ENCODE assay signal across 9 mouse cellular contexts in the genomic region with DNA sequence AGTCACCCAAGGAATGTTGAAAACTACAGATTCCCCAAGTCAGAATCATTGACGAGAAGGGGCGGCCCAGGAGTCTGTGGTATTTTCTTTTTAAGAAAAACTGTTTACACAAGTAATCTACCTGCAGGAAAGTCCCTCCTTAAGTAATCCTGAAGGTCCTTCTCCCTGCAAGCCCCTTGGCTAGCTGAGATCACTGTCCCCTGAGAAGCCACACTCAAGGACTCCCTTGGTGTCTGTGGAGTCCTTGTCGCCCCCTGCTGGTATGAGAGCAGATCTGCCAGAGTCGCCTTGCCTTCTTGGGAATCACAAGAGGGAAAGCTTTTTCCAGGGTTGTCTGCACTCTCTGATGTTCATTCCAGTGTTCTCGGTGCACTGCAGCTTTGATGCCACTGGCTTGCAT. TPM values are rescaled to one million over a fixed set of nuclear protein-coding genes. Genes with fewer than 3 reads are reported as not detected.
DNase-seq lines count a peak whose midpoint lies in the region; ATAC-seq and TF ChIP-seq lines count a peak whose summit lies in the region.
"Had no signal": no experiment of that assay in that cellular context is flagged by ENCODE, and none has a peak within 500 bp of the region (broad histone marks: within the 10 kb centered on the region; RNA-seq: fewer than 3 reads in every experiment).

No protein-coding gene starts in this region.

- H3K36me3 ChIP-seq in midbrain, embryonic 10.5 days, result no peaks in the 10 kb centered on the region
- H3K36me3 ChIP-seq in midbrain, embryonic 15.5 days (replicated peaks), result no peaks in the 10 kb centered on the region
- no peaks in the 10 kb centered on the region for H3K36me3 ChIP-seq in kidney, embryonic 15.5 days
- H3K36me3 ChIP-seq in liver, adult 2 months (ENCODE audit: control insufficient read depth, insufficient read depth, low read length), result no peaks in the 10 kb centered on the region
- H3K36me3 ChIP-seq: embryonic facial prominence, embryonic 15.5 days had no signal

- no peaks in the 10 kb centered on the region for H3K27me3 ChIP-seq in midbrain, embryonic 10.5 days (ENCODE audit: low read depth, poor library complexity, severe bottlenecking)
- H3K27me3 ChIP-seq in midbrain, embryonic 15.5 days (replicated peaks), result no peaks in the 10 kb centered on the region
- H3K27me3 ChIP-seq in kidney, embryonic 15.5 days, result no peaks in the 10 kb centered on the region
- no peaks in the 10 kb centered on the region for H3K27me3 ChIP-seq in liver, adult 2 months (ENCODE audit: control insufficient read depth, insufficient read depth, low read length)
- H3K27me3 ChIP-seq: embryonic facial prominence, embryonic 15.5 days had no signal

- DNase-seq in midbrain, embryonic 10.5 days (ENCODE audit: low spot score), result peak; percentile 69
- peak; percentile 82 for DNase-seq in brain, embryonic 14.5 days (ENCODE audit: low read depth)
- peak; percentile 80 for DNase-seq in gastrocnemius, adult 18-20 months (ENCODE audit: low spot score)
- DNase-seq in liver, adult 2 months (ENCODE audit: extremely low read depth, low read depth, low spot score), result peak; percentile 57
- peak; percentile 31 for DNase-seq in ovary, adult 18-20 months (ENCODE audit: low spot score)
- peak; percentile 24 for DNase-seq in thymus, postnatal 14 days

- no peak for ATAC-seq in midbrain, embryonic 15.5 days (replicated peaks)
- 0 out of 2 replicates have a peak, but pooled peaks have one; percentile 44 for ATAC-seq in kidney, embryonic 15.5 days (replicated peaks; ENCODE audit: low FRiP score)

- H3K9ac ChIP-seq in midbrain, embryonic 15.5 days, result no peak overlapping the region
- H3K9ac ChIP-seq in kidney, embryonic 15.5 days, result no peak overlapping the region
- H3K9ac ChIP-seq in liver, adult 2 months (ENCODE audit: low read depth, low read length), result no peak overlapping the region
- H3K9ac ChIP-seq: embryonic facial prominence, embryonic 15.5 days had no signal

- H3K27ac ChIP-seq in midbrain, embryonic 10.5 days (replicated peaks), result no peak overlapping the region
- no peak overlapping the region for H3K27ac ChIP-seq in midbrain, embryonic 15.5 days
- H3K27ac ChIP-seq in kidney, embryonic 15.5 days, result no peak overlapping the region
- no peak overlapping the region for H3K27ac ChIP-seq in liver, adult 2 months (replicated peaks; ENCODE audit: insufficient read depth, low read depth, low read length)
- H3K27ac ChIP-seq: embryonic facial prominence, embryonic 15.5 days had no signal

- H3K4me1 ChIP-seq in midbrain, embryonic 10.5 days, result peaks cover 6% of the 10 kb centered on the region; the same call in 1 of the 2 replicates
- no peaks in the 10 kb centered on the region for H3K4me1 ChIP-seq in midbrain, embryonic 15.5 days
- peaks cover 25% of the 10 kb centered on the region for H3K4me1 ChIP-seq in kidney, embryonic 15.5 days
- peaks cover 10% of the 10 kb centered on the region for H3K4me1 ChIP-seq in liver, adult 2 months (ENCODE audit: control insufficient read depth, insufficient read depth, low read length)
- H3K4me1 ChIP-seq: embryonic facial prominence, embryonic 15.5 days had no signal

- no peaks in the 10 kb centered on the region for H3K9me3 ChIP-seq in midbrain, embryonic 10.5 days (replicated peaks)
- H3K9me3 ChIP-seq in midbrain, embryonic 15.5 days, result no peaks in the 10 kb centered on the region
- H3K9me3 ChIP-seq in kidney, embryonic 15.5 days (replicated peaks), result no peaks in the 10 kb centered on the region
- H3K9me3 ChIP-seq: embryonic facial prominence, embryonic 15.5 days had no signal

- H3K4me3 ChIP-seq in midbrain, embryonic 10.5 days, result no peak overlapping the region
- no peak overlapping the region for H3K4me3 ChIP-seq in midbrain, embryonic 15.5 days
- no peak overlapping the region for H3K4me3 ChIP-seq in kidney, embryonic 15.5 days (replicated peaks)
- H3K4me3 ChIP-seq in liver, adult 2 months (ENCODE audit: insufficient read depth, low read depth, low read length), result no peak overlapping the region
- H3K4me3 ChIP-seq: embryonic facial prominence, embryonic 15.5 days had no signal

- 46% methylated on average over 5 of the region's 5 CpGs for WGBS in midbrain, embryonic 10.5 days
- 45% methylated on average over 5 of the region's 5 CpGs for WGBS in midbrain, embryonic 15.5 days
- 41% methylated on average over 5 of the region's 5 CpGs for WGBS in kidney, embryonic 15.5 days
- 44% methylated on average over 5 of the region's 5 CpGs for WGBS in liver, adult 2 months

- no peak overlapping the region for H3K4me2 ChIP-seq in midbrain, embryonic 15.5 days
- no peak overlapping the region for H3K4me2 ChIP-seq in kidney, embryonic 15.5 days
- H3K4me2 ChIP-seq: embryonic facial prominence, embryonic 15.5 days had no signal

- peak; percentile 83 for TF ChIP-seq CTCF in brain, embryonic 14.5 days (IDR thresholded peaks at IDR 0.05; ENCODE audit: borderline replicate concordance, extremely low read depth, insufficient read depth, insufficient read length)
- peak; percentile 93 for TF ChIP-seq CTCF in liver, adult 2 months (IDR thresholded peaks at IDR 0.05; ENCODE audit: low read depth, low read length)

- no peaks in the 10 kb centered on the region for H3K79me2 ChIP-seq in liver, adult 2 months (ENCODE audit: control insufficient read depth, insufficient read depth, low read length)

- TF ChIP-seq POLR2A in brain, embryonic 14.5 days (IDR thresholded peaks at IDR 0.05; ENCODE audit: borderline replicate concordance, extremely low read depth, insufficient read depth, insufficient read length, poor library complexity, severe bottlenecking), result no peak
- TF ChIP-seq POLR2A in liver, adult 2 months (IDR thresholded peaks at IDR 0.05; ENCODE audit: extremely low read depth, insufficient read depth, low read length), result no peak

RNA-seq across cellular contexts. Expression of a gene that starts 45.7 kb away (rescaled TPM):
- 440 and 527 TPM in 2 replicates for polyA plus RNA-seq in midbrain, embryonic 10.5 days (2016; fragmentation: Nextera tagmentation; extraction: Ambion mirVana)
- 63.0 and 66.4 TPM in 2 replicates for polyA plus RNA-seq in midbrain, embryonic 15.5 days (2015; fragmentation: Nextera tagmentation; extraction: Ambion mirVana)
- 94.3 and 204 TPM in 2 replicates for polyA plus RNA-seq in brain, embryonic 14.5 days (2012; rRNA removed)
- not detected for total RNA-seq in gastrocnemius, adult 18-20 months (2021)
- polyA plus RNA-seq in kidney, embryonic 15.5 days (2015; fragmentation: Nextera tagmentation; extraction: Ambion mirVana), result 490 and 496 TPM in 2 replicates
- total RNA-seq in liver, adult 2 months (2014; rRNA removed), result 4.9 and 10.7 TPM in 2 replicates
- 1.8 and 2.6 TPM in 2 replicates for polyA plus RNA-seq in liver, adult 2 months (2012; rRNA removed)

Comparison
In these comparisons a context has a peak if more than half of its experiments do, and no peak if none do; other contexts are left out.
1. DNase-seq: peak in every context shown above with its lines; median percentile 82 in brain, embryonic 14.5 days; 80 in gastrocnemius, adult 18-20 months; 69 in midbrain, embryonic 10.5 days; 57 in liver, adult 2 months; 31 in ovary, adult 18-20 months; 24 in thymus, postnatal 14 days.
2. RNA of a gene that starts 45.7 kb away (polyA plus RNA-seq): 440 to 527 TPM in midbrain, embryonic 10.5 days, 490 to 496 TPM in kidney, embryonic 15.5 days, 94.3 to 204 TPM in brain, embryonic 14.5 days and 63.0 to 66.4 TPM in midbrain, embryonic 15.5 days; 1.8 to 2.6 TPM in liver, adult 2 months; every median in the first group is over 10 times any median in the second.